Comparison of ENCODE assay signal across 9 mouse cellular contexts in the genomic region with DNA sequence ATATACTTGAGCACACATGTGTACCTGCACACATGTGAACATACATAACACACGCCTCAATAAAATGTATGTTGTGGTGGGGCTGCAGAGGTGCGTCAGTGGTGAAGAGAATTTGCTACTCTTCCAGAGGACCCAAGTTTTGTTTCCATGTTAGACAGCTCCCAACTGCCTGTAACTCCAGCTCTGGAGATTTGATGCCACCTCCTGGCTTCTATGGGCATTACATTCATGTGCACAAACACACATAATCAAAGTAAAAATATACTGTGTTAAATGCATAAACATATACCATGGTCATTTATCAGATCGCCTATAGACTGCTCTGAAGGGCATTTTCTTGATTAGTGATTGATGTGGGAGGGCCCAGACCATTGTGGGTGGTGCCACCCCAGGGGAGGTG. TPM values are rescaled to one million over a fixed set of nuclear protein-coding genes. Genes with fewer than 3 reads are reported as not detected.
A peak's percentile ranks its signal among the peaks of the same experiment; 100 is the strongest.
DNase-seq lines count a peak whose midpoint lies in the region; ATAC-seq lines count a peak whose summit lies in the region.
"Had no signal": no experiment of that assay in that cellular context is flagged by ENCODE, and none has a peak within 500 bp of the region (broad histone marks: within the 10 kb centered on the region; RNA-seq: fewer than 3 reads in every experiment).

No protein-coding gene starts in this region.

- peaks cover 11% of the 10 kb centered on the region for H3K36me3 ChIP-seq in liver, embryonic 13.5 days

- H3K9ac ChIP-seq in liver, embryonic 13.5 days, result no peak overlapping the region
- H3K9ac ChIP-seq: liver, embryonic 15.5 days had no signal

- no peak for ATAC-seq in liver, embryonic 13.5 days (ENCODE audit: low read depth)

- no peaks in the 10 kb centered on the region for H3K27me3 ChIP-seq in liver, embryonic 13.5 days
- H3K27me3 ChIP-seq: liver, embryonic 15.5 days had no signal

- peak; percentile 69 for DNase-seq in urinary bladder, postnatal 14 days (ENCODE audit: low spot score)
- no peak for DNase-seq in urinary bladder, adult 2 months (ENCODE audit: low spot score)
- peak; percentile 67 for DNase-seq in c-Kit-negative CD71-positive TER-119-positive erythroid progenitor cells, embryonic 14.5 days (ENCODE audit: low read depth, low spot score)
- DNase-seq in forelimb bud, embryonic 11.5 days (ENCODE audit: low read depth, low spot score), result peak; percentile 59
- peak; percentile 80 for DNase-seq in kidney, postnatal 10 days
- DNase-seq in liver, embryonic 13.5 days, result peak; percentile 58
- peak; percentile 72 for DNase-seq in retina, postnatal 1 day
- DNase-seq in yolk sac, embryonic 10.5 days (ENCODE audit: low spot score), result peak; percentile 58

- no peak overlapping the region for H3K27ac ChIP-seq in liver, embryonic 13.5 days
- H3K27ac ChIP-seq: liver, embryonic 15.5 days had no signal

- WGBS in liver, embryonic 13.5 days (ENCODE audit: insufficient replicate concordance), result 22% methylated on average over 3 of the region's 3 CpGs

- no peaks in the 10 kb centered on the region for H3K9me3 ChIP-seq in liver, embryonic 13.5 days (replicated peaks)
- H3K9me3 ChIP-seq: liver, embryonic 15.5 days had no signal

- H3K4me3 ChIP-seq in liver, embryonic 13.5 days (replicated peaks), result no peak overlapping the region
- H3K4me3 ChIP-seq: liver, embryonic 15.5 days had no signal

- peaks cover 51% of the 10 kb centered on the region for H3K4me1 ChIP-seq in liver, embryonic 13.5 days (replicated peaks)

- no peak overlapping the region for H3K4me2 ChIP-seq in liver, embryonic 13.5 days
- H3K4me2 ChIP-seq: liver, embryonic 15.5 days had no signal

RNA-seq across cellular contexts. Expression of a gene that starts 2.2 kb away (rescaled TPM):
- polyA plus RNA-seq in urinary bladder, adult 2 months (2012; rRNA removed), result 0.80 and 1.3 TPM in 2 replicates
- 40.7 and 41.2 TPM in 2 replicates for polyA plus RNA-seq in liver, embryonic 13.5 days (2015; fragmentation: Nextera tagmentation; extraction: Ambion mirVana)

RNA-seq across cellular contexts. Expression of a gene that starts 2.3 kb away (rescaled TPM):
- polyA plus RNA-seq in urinary bladder, adult 2 months (2012; rRNA removed), result 19.3 and 20.9 TPM in 2 replicates
- polyA plus RNA-seq in liver, embryonic 13.5 days (2015; fragmentation: Nextera tagmentation; extraction: Ambion mirVana), result 44.7 and 52.7 TPM in 2 replicates

Comparison
In these comparisons a context has a peak if more than half of its experiments do, and no peak if none do; other contexts are left out.
1. RNA of a gene that starts 2.2 kb away (polyA plus RNA-seq): 40.7 to 41.2 TPM in liver, embryonic 13.5 days; 0.80 to 1.3 TPM in urinary bladder, adult 2 months; every median in the first group is over 10 times any median in the second.